ENCODE assay signal across 12 mouse cellular contexts in genomic region chr5:117347838-117348237, GRCm38 (mm10). TPM values are rescaled to one million over a fixed set of nuclear protein-coding genes. Genes with fewer than 3 reads are reported as not detected.
A peak's percentile ranks its signal among the peaks of the same experiment; 100 is the strongest.
DNase-seq lines count a peak whose midpoint lies in the region; ATAC-seq and TF ChIP-seq lines count a peak whose summit lies in the region.
"Had no signal": no experiment of that assay in that cellular context is flagged by ENCODE, and none has a peak within 500 bp of the region (broad histone marks: within the 10 kb centered on the region; RNA-seq: fewer than 3 reads in every experiment).

No protein-coding gene starts in this region.

- peaks cover 12% of the 10 kb centered on the region; the same call in 1 of the 2 replicates for H3K4me1 ChIP-seq in hindbrain, embryonic 10.5 days (replicated peaks)
- H3K4me1 ChIP-seq in hindbrain, embryonic 11.5 days (replicated peaks; ENCODE audit: control insufficient read depth, insufficient read depth, low read length) = no peaks in the 10 kb centered on the region
- H3K4me1 ChIP-seq in midbrain, embryonic 10.5 days = peaks cover 8% of the 10 kb centered on the region; the same call in 1 of the 2 replicates
- H3K4me1 ChIP-seq in midbrain, postnatal 0 days (ENCODE audit: insufficient read depth, low read length) = no peaks in the 10 kb centered on the region
- no peaks in the 10 kb centered on the region for H3K4me1 ChIP-seq in embryonic facial prominence, embryonic 11.5 days (ENCODE audit: control insufficient read depth, insufficient read depth, low read length)
- peaks cover 7% of the 10 kb centered on the region for H3K4me1 ChIP-seq in liver, embryonic 15.5 days (replicated peaks)
- no peaks in the 10 kb centered on the region for H3K4me1 ChIP-seq in lung, adult 2 months (ENCODE audit: control insufficient read depth, insufficient read depth, low read length)

- peak overlapping the region; percentile 35; the same call in 1 of the 2 replicates for H3K27ac ChIP-seq in hindbrain, embryonic 10.5 days
- H3K27ac ChIP-seq in hindbrain, embryonic 11.5 days (ENCODE audit: low read depth, low read length) = no peak overlapping the region
- 0 out of 2 replicates have a peak overlapping the region, but pooled peaks have one; percentile 24 for H3K27ac ChIP-seq in midbrain, embryonic 10.5 days (replicated peaks)
- no peak overlapping the region for H3K27ac ChIP-seq in midbrain, postnatal 0 days (ENCODE audit: low read depth, low read length)
- no peak overlapping the region for H3K27ac ChIP-seq in embryonic facial prominence, embryonic 11.5 days (replicated peaks; ENCODE audit: low read depth, low read length)
- H3K27ac ChIP-seq in liver, embryonic 15.5 days (replicated peaks) = no peak overlapping the region

- no peak overlapping the region for H3K4me2 ChIP-seq in hindbrain, embryonic 11.5 days (replicated peaks; ENCODE audit: low read depth, low read length)
- H3K4me2 ChIP-seq in midbrain, postnatal 0 days (ENCODE audit: low read depth, low read length, poor library complexity, severe bottlenecking) = no peak overlapping the region
- no peak overlapping the region for H3K4me2 ChIP-seq in embryonic facial prominence, embryonic 11.5 days (ENCODE audit: low read depth, low read length)
- H3K4me2 ChIP-seq in liver, embryonic 15.5 days = peak overlapping the region; percentile 27; the same call in 1 of the 2 replicates

- H3K27me3 ChIP-seq in hindbrain, embryonic 10.5 days (ENCODE audit: insufficient read depth, poor library complexity, severe bottlenecking) = no peaks in the 10 kb centered on the region
- H3K27me3 ChIP-seq in hindbrain, embryonic 11.5 days (ENCODE audit: control insufficient read depth, insufficient read depth, low read length) = no peaks in the 10 kb centered on the region
- H3K27me3 ChIP-seq in midbrain, embryonic 10.5 days (ENCODE audit: low read depth, poor library complexity, severe bottlenecking) = no peaks in the 10 kb centered on the region; the same call in 1 of the 2 replicates
- H3K27me3 ChIP-seq in midbrain, postnatal 0 days (ENCODE audit: insufficient read depth, low read length) = no peaks in the 10 kb centered on the region
- no peaks in the 10 kb centered on the region for H3K27me3 ChIP-seq in embryonic facial prominence, embryonic 11.5 days (ENCODE audit: control insufficient read depth, insufficient read depth, low read length)
- H3K27me3 ChIP-seq in liver, embryonic 15.5 days = peaks cover 10% of the 10 kb centered on the region; the same call in 1 of the 2 replicates
- H3K27me3 ChIP-seq: Patski had no signal

- 94% methylated on average over 2 of the region's 2 CpGs for WGBS in hindbrain, embryonic 10.5 days
- 91% methylated on average over 2 of the region's 2 CpGs for WGBS in hindbrain, embryonic 11.5 days
- WGBS in midbrain, embryonic 10.5 days = 91% methylated on average over 2 of the region's 2 CpGs
- WGBS in midbrain, postnatal 0 days = 98% methylated on average over 2 of the region's 2 CpGs
- 98% methylated on average over 2 of the region's 2 CpGs for WGBS in embryonic facial prominence, embryonic 11.5 days
- 82% methylated on average over 2 of the region's 2 CpGs for WGBS in liver, embryonic 15.5 days (ENCODE audit: insufficient replicate concordance)
- WGBS in lung, adult 2 months = 94% methylated on average over 2 of the region's 2 CpGs

- peaks cover 5% of the 10 kb centered on the region; the same call in 1 of the 2 replicates for H3K9me3 ChIP-seq in hindbrain, embryonic 10.5 days
- H3K9me3 ChIP-seq in hindbrain, embryonic 11.5 days (ENCODE audit: control insufficient read depth, low read length) = no peaks in the 10 kb centered on the region
- H3K9me3 ChIP-seq in midbrain, embryonic 10.5 days (replicated peaks) = 0 out of 2 replicates have a peak, but pooled peaks cover 4% of the 10 kb centered on the region
- no peaks in the 10 kb centered on the region for H3K9me3 ChIP-seq in midbrain, postnatal 0 days (ENCODE audit: low read length)
- H3K9me3 ChIP-seq in embryonic facial prominence, embryonic 11.5 days (replicated peaks; ENCODE audit: control insufficient read depth, low read length) = no peaks in the 10 kb centered on the region
- H3K9me3 ChIP-seq in liver, embryonic 15.5 days (replicated peaks) = no peaks in the 10 kb centered on the region

- H3K4me3 ChIP-seq in hindbrain, embryonic 10.5 days = peak overlapping the region; percentile 29
- no peak overlapping the region for H3K4me3 ChIP-seq in hindbrain, embryonic 11.5 days (ENCODE audit: low read depth, low read length)
- H3K4me3 ChIP-seq in midbrain, embryonic 10.5 days = peak overlapping the region; percentile 31
- H3K4me3 ChIP-seq in midbrain, postnatal 0 days (ENCODE audit: low read depth, low read length) = no peak overlapping the region
- no peak overlapping the region for H3K4me3 ChIP-seq in embryonic facial prominence, embryonic 11.5 days (ENCODE audit: low read depth, low read length)
- H3K4me3 ChIP-seq in liver, embryonic 15.5 days (replicated peaks) = no peak overlapping the region
- H3K4me3 ChIP-seq in lung, adult 2 months (replicated peaks; ENCODE audit: extremely low read depth, low read depth, low read length) = no peak overlapping the region
- H3K4me3 ChIP-seq: myocyte had no signal

- no peak for DNase-seq in hindbrain, embryonic 10.5 days (ENCODE audit: low spot score)
- DNase-seq in hindbrain, embryonic 11.5 days (ENCODE audit: low spot score) = no peak
- no peak for DNase-seq in midbrain, embryonic 10.5 days (ENCODE audit: low spot score)
- DNase-seq in midbrain, postnatal 0 days (ENCODE audit: low spot score) = no peak
- DNase-seq in embryonic facial prominence, embryonic 11.5 days (ENCODE audit: low spot score) = no peak
- no peak for DNase-seq in lung, adult 2 months
- DNase-seq: B cell, adult 2 months; thymus, adult 18-20 months had no signal

- peaks cover 7% of the 10 kb centered on the region; the same call in 1 of the 2 replicates for H3K36me3 ChIP-seq in hindbrain, embryonic 10.5 days
- H3K36me3 ChIP-seq in hindbrain, embryonic 11.5 days (ENCODE audit: control insufficient read depth, insufficient read depth, low read length) = no peaks in the 10 kb centered on the region
- no peaks in the 10 kb centered on the region; the same call in 1 of the 2 replicates for H3K36me3 ChIP-seq in midbrain, embryonic 10.5 days
- no peaks in the 10 kb centered on the region for H3K36me3 ChIP-seq in midbrain, postnatal 0 days (ENCODE audit: insufficient read depth, low read length)
- no peaks in the 10 kb centered on the region for H3K36me3 ChIP-seq in embryonic facial prominence, embryonic 11.5 days (replicated peaks; ENCODE audit: control insufficient read depth, insufficient read depth, low read depth, low read length)
- no peaks in the 10 kb centered on the region for H3K36me3 ChIP-seq in liver, embryonic 15.5 days (replicated peaks)

- no peak for TF ChIP-seq POLR2A in lung, adult 2 months (IDR thresholded peaks at IDR 0.05; ENCODE audit: borderline replicate concordance, extremely low read depth, low read depth, low read length)

- TF ChIP-seq CTCF in midbrain, postnatal 0 days (IDR thresholded peaks at IDR 0.05) = no peak
- TF ChIP-seq CTCF in lung, adult 2 months (IDR thresholded peaks at IDR 0.05; ENCODE audit: insufficient read depth, low read length) = no peak

- no peak for ATAC-seq in hindbrain, embryonic 11.5 days (ENCODE audit: low FRiP score)
- ATAC-seq in midbrain, postnatal 0 days (ENCODE audit: low FRiP score) = no peak
- 0 out of 2 replicates have a peak, but pooled peaks have one; percentile 47 for ATAC-seq in embryonic facial prominence, embryonic 11.5 days (replicated peaks; ENCODE audit: insufficient number of reproducible peaks, low FRiP score, low TSS enrichment, low read depth)
- ATAC-seq in liver, embryonic 15.5 days (ENCODE audit: insufficient read depth) = no peak
- ATAC-seq: activated CD4-positive, CD25-positive, alpha-beta regulatory T cell, adult 4 months had no signal

- no peak overlapping the region for H3K9ac ChIP-seq in hindbrain, embryonic 11.5 days (ENCODE audit: low read depth, low read length)
- H3K9ac ChIP-seq in midbrain, postnatal 0 days (replicated peaks; ENCODE audit: low read length, poor library complexity, severe bottlenecking) = no peak overlapping the region
- H3K9ac ChIP-seq in embryonic facial prominence, embryonic 11.5 days (replicated peaks; ENCODE audit: low read length) = no peak overlapping the region
- no peak overlapping the region for H3K9ac ChIP-seq in liver, embryonic 15.5 days

RNA-seq across cellular contexts. Expression of gene Wsb2, which starts 9.3 kb away (rescaled TPM):
- 56.9 and 86.8 TPM in 2 replicates for polyA plus RNA-seq in hindbrain, embryonic 10.5 days (2016; fragmentation: Nextera tagmentation; extraction: Ambion mirVana)
- polyA plus RNA-seq in hindbrain, embryonic 11.5 days (2014; fragmentation: Nextera tagmentation; extraction: Ambion mirVana) = 88.9 and 98.0 TPM in 2 replicates
- polyA plus RNA-seq in midbrain, embryonic 10.5 days (2016; fragmentation: Nextera tagmentation; extraction: Ambion mirVana) = 48.4 and 61.6 TPM in 2 replicates
- 395 and 494 TPM in 2 replicates for total RNA-seq in midbrain, postnatal 0 days (2014; rRNA removed)
- polyA plus RNA-seq in midbrain, postnatal 0 days (2015; fragmentation: Nextera tagmentation; extraction: Ambion mirVana) = 336 and 360 TPM in 2 replicates
- polyA plus RNA-seq in embryonic facial prominence, embryonic 11.5 days (2014; fragmentation: Nextera tagmentation; extraction: Ambion mirVana) = 53.6 and 54.1 TPM in 2 replicates
- 26.4 and 30.0 TPM in 2 replicates for polyA plus RNA-seq in liver, embryonic 15.5 days (2015; fragmentation: Nextera tagmentation; extraction: Ambion mirVana)
- polyA plus RNA-seq in lung, adult 2 months (2012; rRNA removed) = 83.6 and 151 TPM in 2 replicates

RNA-seq across cellular contexts. Expression of gene Vsig10, which starts 29.0 kb away (rescaled TPM):
- polyA plus RNA-seq in hindbrain, embryonic 10.5 days (2016; fragmentation: Nextera tagmentation; extraction: Ambion mirVana) = 1.8 and 3.4 TPM in 2 replicates
- polyA plus RNA-seq in hindbrain, embryonic 11.5 days (2014; fragmentation: Nextera tagmentation; extraction: Ambion mirVana) = 1.3 and 2.0 TPM in 2 replicates
- 2.7 and 4.0 TPM in 2 replicates for polyA plus RNA-seq in midbrain, embryonic 10.5 days (2016; fragmentation: Nextera tagmentation; extraction: Ambion mirVana)
- 1.8 and 7.1 TPM in 2 replicates for total RNA-seq in midbrain, postnatal 0 days (2014; rRNA removed)
- 1.2 and 1.5 TPM in 2 replicates for polyA plus RNA-seq in midbrain, postnatal 0 days (2015; fragmentation: Nextera tagmentation; extraction: Ambion mirVana)
- polyA plus RNA-seq in embryonic facial prominence, embryonic 11.5 days (2014; fragmentation: Nextera tagmentation; extraction: Ambion mirVana) = 0.84 and 3.2 TPM in 2 replicates
- 1.4 TPM in 2 replicates for polyA plus RNA-seq in liver, embryonic 15.5 days (2015; fragmentation: Nextera tagmentation; extraction: Ambion mirVana)
- 28.9 and 31.5 TPM in 2 replicates for polyA plus RNA-seq in lung, adult 2 months (2012; rRNA removed)

RNA-seq across cellular contexts. Expression of gene Rfc5, which starts 41.0 kb away (rescaled TPM):
- 109 and 135 TPM in 2 replicates for polyA plus RNA-seq in hindbrain, embryonic 10.5 days (2016; fragmentation: Nextera tagmentation; extraction: Ambion mirVana)
- polyA plus RNA-seq in hindbrain, embryonic 11.5 days (2014; fragmentation: Nextera tagmentation; extraction: Ambion mirVana) = 72.1 and 82.9 TPM in 2 replicates
- 127 and 151 TPM in 2 replicates for polyA plus RNA-seq in midbrain, embryonic 10.5 days (2016; fragmentation: Nextera tagmentation; extraction: Ambion mirVana)
- 12.0 and 15.2 TPM in 2 replicates for total RNA-seq in midbrain, postnatal 0 days (2014; rRNA removed)
- polyA plus RNA-seq in midbrain, postnatal 0 days (2015; fragmentation: Nextera tagmentation; extraction: Ambion mirVana) = 22.0 and 22.1 TPM in 2 replicates
- polyA plus RNA-seq in embryonic facial prominence, embryonic 11.5 days (2014; fragmentation: Nextera tagmentation; extraction: Ambion mirVana) = 105 and 115 TPM in 2 replicates
- polyA plus RNA-seq in liver, embryonic 15.5 days (2015; fragmentation: Nextera tagmentation; extraction: Ambion mirVana) = 52.5 and 56.7 TPM in 2 replicates
- 8.6 and 9.1 TPM in 2 replicates for polyA plus RNA-seq in lung, adult 2 months (2012; rRNA removed)

Comparison
In these comparisons a context has a peak if more than half of its experiments do, and no peak if none do; other contexts are left out.
1. H3K27ac ChIP-seq: peak in hindbrain, embryonic 10.5 days (single experiment) and midbrain, embryonic 10.5 days (single experiment); none in hindbrain, embryonic 11.5 days (single experiment), midbrain, postnatal 0 days (single experiment), embryonic facial prominence, embryonic 11.5 days (single experiment) and liver, embryonic 15.5 days (single experiment).
2. H3K4me3 ChIP-seq: peak in hindbrain, embryonic 10.5 days (single experiment) and midbrain, embryonic 10.5 days (single experiment); none in hindbrain, embryonic 11.5 days (single experiment), midbrain, postnatal 0 days (single experiment), embryonic facial prominence, embryonic 11.5 days (single experiment), liver, embryonic 15.5 days (single experiment) and lung, adult 2 months (single experiment).